Mouse (Mus musculus) heart, embryonic 16.5 days (tissue): ENCODE data around the gene Tut7. TPM values are rescaled to one million over a fixed set of nuclear protein-coding genes. Genes with fewer than 3 reads are reported as not detected.
"Not testable (repeated sequence)": the region's sequence is repeated elsewhere in the genome, so short reads cannot be mapped to it uniquely, and the experiment has no call there.

Experiments
- ATAC-seq: fragments of 200-750 bp; cut with Nextera tagmentation; replicated peaks from 2 replicates; pipeline ENCODE4 v1.8.0; 2017; ENCODE audit warnings: moderate number of reproducible peaks; ENCODE audit not compliant: insufficient read depth, low FRiP score; ENCODE audit errors: extremely low read depth
- H3K27ac ChIP-seq: fragments of 300-500 bp; sonication (generic); 2 replicates; pipeline ENCODE4 v1.5.1; 2014; ENCODE audit warnings: mild to moderate bottlenecking, low read length, control low read depth, moderate library complexity
- H3K27me3 ChIP-seq: fragments of 300-500 bp; sonication (generic); 2 replicates; pipeline ENCODE4 v1.6.1; 2014; ENCODE audit warnings: low read length, mixed read lengths; ENCODE audit not compliant: control insufficient read depth, insufficient read depth
- H3K36me3 ChIP-seq: fragments of 300-500 bp; sonication (generic); 2 replicates; pipeline ENCODE4 v1.6.1; 2014; ENCODE audit not compliant: control insufficient read depth, insufficient read depth
- H3K4me1 ChIP-seq: fragments of 300-500 bp; sonication (generic); 2 replicates; pipeline ENCODE4 v1.6.1; 2014; ENCODE audit warnings: low read length, mixed read lengths; ENCODE audit not compliant: control insufficient read depth, insufficient read depth
- H3K4me2 ChIP-seq: fragments of 300-500 bp; sonication (generic); 2 replicates; pipeline ENCODE4 v1.6.1; 2014; ENCODE audit warnings: low read depth, mild to moderate bottlenecking, control low read depth, low read length
- H3K4me3 ChIP-seq: fragments of 300-500 bp; sonication (generic); 2 replicates; pipeline ENCODE4 v1.5.1; 2014; ENCODE audit warnings: mild to moderate bottlenecking, control low read depth, low read length
- H3K9ac ChIP-seq: fragments of 300-500 bp; sonication (generic); 2 replicates; pipeline ENCODE4 v1.6.1; 2014; ENCODE audit warnings: low read length, control low read depth
- H3K9me3 ChIP-seq: fragments of 300-500 bp; sonication (generic); replicated peaks from 2 replicates; pipeline ENCODE4 v1.6.1; 2016; ENCODE audit warnings: low read length; ENCODE audit not compliant: control insufficient read depth
- WGBS: fragments of 180-500 bp; shearing (Covaris S2); extraction: QIAGEN DNeasy Blood & Tissue Kit; methylation state at CpG from one replicate; pipeline ENCODE4 v1.1.7; 2014; 5-methylcytosine and 5-hydroxymethylcytosine counted together
- polyA plus RNA-seq: library from polyadenylated mRNA; unstranded; fragments of >200 nt; fragmentation: Nextera tagmentation; extraction: Ambion mirVana; gene quantifications from 2 replicates; pipeline ENCODE4 v1.2.1, GENCODE M21; 2015

The Tut7 gene
- polyA plus RNA-seq, 1 experiment from 2014 or later, result 32.7 TPM

- ATAC-seq, result no peak
- Histone ChIP-seq H3K4me3 (no peak overlapping the region), H3K4me1 (peaks cover 8% of the 10 kb centered on the region), H3K9ac (no peak overlapping the region), H3K4me2 (no peak overlapping the region), H3K9me3 (no peaks in the 10 kb centered on the region), H3K36me3 (peaks cover 70% of the 10 kb centered on the region), H3K27me3 (no peaks in the 10 kb centered on the region), H3K27ac (no peak overlapping the region)
- WGBS, result 95% methylated on average over 3 of the region's 3 CpGs
Observed at GRCm38 (mm10) chr13:59811581-59811980, 11.4 kb downstream of the Tut7 start.

- Histone ChIP-seq H3K4me2 (no peak overlapping the region), H3K36me3 (peaks cover 77% of the 10 kb centered on the region), H3K9me3 (no peaks in the 10 kb centered on the region), H3K4me1 (no peaks in the 10 kb centered on the region), H3K9ac (no peak overlapping the region), H3K27ac (no peak overlapping the region), H3K4me3 (no peak overlapping the region), H3K27me3 (no peaks in the 10 kb centered on the region)
- ATAC-seq, result no peak
- WGBS, result 69% methylated on average over 6 of the region's 6 CpGs
Observed at GRCm38 (mm10) chr13:59801000-59801399, 21.9 kb downstream of the Tut7 start.

- H3K27me3 ChIP-seq, result no peaks in the 10 kb centered on the region
- 74% methylated on average over 2 of the region's 2 CpGs for WGBS
- ATAC-seq, result no peak
- H3K4me1 ChIP-seq, result no peaks in the 10 kb centered on the region
- H3K36me3 ChIP-seq, result peaks cover 78% of the 10 kb centered on the region
- H3K27ac ChIP-seq, result no peak overlapping the region
- no peaks in the 10 kb centered on the region for H3K9me3 ChIP-seq
- H3K9ac ChIP-seq, result no peak overlapping the region
- H3K4me3 ChIP-seq, result no peak overlapping the region
- no peak overlapping the region for H3K4me2 ChIP-seq
Observed at GRCm38 (mm10) chr13:59800077-59800476, 22.9 kb downstream of the Tut7 start.

GRCm38 (mm10) chr13:59798306-59798705 lies 24.6 kb downstream of the Tut7 start:
- WGBS, result 94% methylated on average over 1 of the region's 1 CpGs
- Histone ChIP-seq H3K4me3 (no peak overlapping the region), H3K4me2 (no peak overlapping the region), H3K9me3 (no peaks in the 10 kb centered on the region), H3K27ac (no peak overlapping the region), H3K27me3 (no peaks in the 10 kb centered on the region), H3K4me1 (no peaks in the 10 kb centered on the region), H3K36me3 (peaks cover 75% of the 10 kb centered on the region), H3K9ac (no peak overlapping the region)
- ATAC-seq, result no peak

- no peaks in the 10 kb centered on the region for H3K27me3 ChIP-seq
- peaks cover 67% of the 10 kb centered on the region for H3K36me3 ChIP-seq
- H3K4me1 ChIP-seq, result no peaks in the 10 kb centered on the region
- no peaks in the 10 kb centered on the region for H3K9me3 ChIP-seq
- no peak overlapping the region for H3K4me2 ChIP-seq
- 85% methylated on average over 9 of the region's 9 CpGs for WGBS
- no peak for ATAC-seq
- no peak overlapping the region for H3K4me3 ChIP-seq
- H3K9ac ChIP-seq, result no peak overlapping the region
- H3K27ac ChIP-seq, result no peak overlapping the region
Observed at GRCm38 (mm10) chr13:59796466-59796848, 26.5 kb downstream of the Tut7 start.

GRCm38 (mm10) chr13:59795807-59796465 lies 27.0 kb downstream of the Tut7 start:
- no peak for ATAC-seq
- 89% methylated on average over 6 of the region's 6 CpGs for WGBS
- Histone ChIP-seq H3K36me3 (peaks cover 69% of the 10 kb centered on the region), H3K27ac (no peak overlapping the region), H3K9me3 (no peaks in the 10 kb centered on the region), H3K9ac (no peak overlapping the region), H3K4me2 (no peak overlapping the region), H3K4me1 (no peaks in the 10 kb centered on the region), H3K4me3 (no peak overlapping the region), H3K27me3 (no peaks in the 10 kb centered on the region)

- no peaks in the 10 kb centered on the region for H3K9me3 ChIP-seq
- no peak overlapping the region for H3K9ac ChIP-seq
- no peaks in the 10 kb centered on the region for H3K4me1 ChIP-seq
- H3K4me2 ChIP-seq, result no peak overlapping the region
- H3K36me3 ChIP-seq, result peaks cover 58% of the 10 kb centered on the region
- WGBS, result 91% methylated on average over 1 of the region's 1 CpGs
- H3K27ac ChIP-seq, result no peak overlapping the region
- H3K27me3 ChIP-seq, result no peaks in the 10 kb centered on the region
- no peak for ATAC-seq
- no peak overlapping the region for H3K4me3 ChIP-seq
Observed at GRCm38 (mm10) chr13:59794786-59795185, 28.2 kb downstream of the Tut7 start.

- Histone ChIP-seq H3K9ac (no peak within 1 kb of the TSS), H3K4me3 (no peak within 1 kb of the TSS), H3K9me3 (no peaks in the 10 kb centered on the region), H3K4me2 (no peak within 1 kb of the TSS), H3K27me3 (no peaks in the 10 kb centered on the region), H3K4me1 (no peaks in the 10 kb centered on the region), H3K27ac (no peak within 1 kb of the TSS), H3K36me3 (peaks cover 77% of the 10 kb centered on the region)
- ATAC-seq, result no peak
- 85% methylated on average over 7 of the region's 7 CpGs for WGBS
Observed at GRCm38 (mm10) chr13:59782145-59782544, 40.8 kb downstream of the Tut7 start, which contains the start of gene Gm49354. Gm49354 (minus strand) TSS chr13:59782245.

GRCm38 (mm10) chr13:59779744-59780264 lies 43.1 kb downstream of the Tut7 start:
- H3K4me1 ChIP-seq, H3K4me2 ChIP-seq, H3K4me3 ChIP-seq, H3K27ac ChIP-seq, ATAC-seq, H3K27me3 ChIP-seq, H3K9me3 ChIP-seq, H3K9ac ChIP-seq: not testable (repeated sequence)
- H3K36me3 ChIP-seq, result peaks cover 58% of the 10 kb centered on the region
- WGBS, result 93% methylated on average over 1 of the region's 1 CpGs
